Mouse (Mus musculus) lung, embryonic 15.5 days (tissue): ENCODE results near the gene Naa40. TPM values are rescaled to one million over a fixed set of nuclear protein-coding genes. Genes with fewer than 3 reads are reported as not detected.
A peak's percentile ranks its signal among the peaks of the same experiment; 100 is the strongest.

ENCODE experiments used
- ATAC-seq: fragments of 200-750 bp; cut with Nextera tagmentation; 2 replicates; pipeline ENCODE4 v1.8.0; 2017; ENCODE audit warnings: moderate number of reproducible peaks, borderline replicate concordance; ENCODE audit not compliant: low FRiP score, low TSS enrichment; ENCODE audit errors: extremely low read depth
- H3K27ac ChIP-seq: fragments of 300-500 bp; sonication (generic); 2 replicates; pipeline ENCODE4 v1.5.1; 2015; ENCODE audit warnings: moderate library complexity, mild to moderate bottlenecking, inconsistent platforms
- H3K27me3 ChIP-seq: fragments of 300-500 bp; sonication (generic); 2 replicates; pipeline ENCODE4 v1.6.1; 2015; ENCODE audit warnings: inconsistent platforms
- H3K36me3 ChIP-seq: fragments of 300-500 bp; sonication (generic); 2 replicates; pipeline ENCODE4 v1.6.1; 2015; ENCODE audit warnings: inconsistent platforms
- H3K4me1 ChIP-seq: fragments of 300-500 bp; sonication (generic); 2 replicates; pipeline ENCODE4 v1.6.1; 2015; ENCODE audit warnings: inconsistent platforms
- H3K4me2 ChIP-seq: fragments of 300-500 bp; sonication (generic); 2 replicates; pipeline ENCODE4 v1.6.1; 2015; ENCODE audit warnings: inconsistent platforms, mild to moderate bottlenecking, moderate library complexity
- H3K4me3 ChIP-seq: fragments of 300-500 bp; sonication (generic); 2 replicates; pipeline ENCODE4 v1.5.1; 2015; ENCODE audit warnings: mild to moderate bottlenecking, inconsistent platforms
- H3K9ac ChIP-seq: fragments of 300-500 bp; sonication (generic); 2 replicates; pipeline ENCODE4 v1.6.1; 2015; ENCODE audit warnings: inconsistent platforms
- H3K9me3 ChIP-seq: fragments of 300-500 bp; sonication (generic); 2 replicates; pipeline ENCODE4 v1.6.1; 2016; ENCODE audit warnings: inconsistent platforms
- WGBS: fragments of 180-500 bp; shearing (Covaris S2); methylation state at CpG from one replicate; pipeline ENCODE4 v1.1.7; 2015; 5-methylcytosine and 5-hydroxymethylcytosine counted together
- polyA plus RNA-seq: library from polyadenylated mRNA; unstranded; fragments of >200 nt; fragmentation: Nextera tagmentation; extraction: Ambion mirVana; gene quantifications from 2 replicates; pipeline ENCODE4 v1.2.1, GENCODE M21; 2015

The Naa40 gene
- polyA plus RNA-seq, 1 experiment from 2014 or later, result 61.5 TPM

GRCm38 (mm10) chr19:7205753-7206736, 34.9 kb downstream of the Naa40 start, which contains the start of gene Otub1:
TSS of gene Otub1 (minus strand) at chr19:7206316.
- under 1% methylated on average over 69 of the region's 79 CpGs for WGBS
- peak within 1 kb of the TSS; percentile 72 for H3K4me2 ChIP-seq

GRCm38 (mm10) chr19:7205326-7205725, 35.7 kb downstream of the Naa40 start:
- peak overlapping the region; percentile 81 for H3K4me3 ChIP-seq
- H3K9me3 ChIP-seq, result no peaks in the 10 kb centered on the region
- WGBS, result 18% methylated on average over 7 of the region's 7 CpGs
- H3K9ac ChIP-seq, result peak overlapping the region; percentile 80
- H3K36me3 ChIP-seq, result peaks cover 38% of the 10 kb centered on the region
- peak overlapping the region; percentile 72 for H3K4me2 ChIP-seq
- H3K27ac ChIP-seq, result peak overlapping the region; percentile 97
- no peaks in the 10 kb centered on the region for H3K27me3 ChIP-seq
- H3K4me1 ChIP-seq, result peaks cover 18% of the 10 kb centered on the region
- no peak for ATAC-seq

More at GRCm38 (mm10) chr19:7205753-7206736, 34.9 kb downstream of the Naa40 start, which contains the start of gene Otub1:
- Histone ChIP-seq H3K36me3 (peaks cover 31% of the 10 kb centered on the region), H3K27me3 (no peaks in the 10 kb centered on the region), H3K4me3 (peak within 1 kb of the TSS; percentile 81), H3K27ac (peak within 1 kb of the TSS; percentile 97), H3K9me3 (no peaks in the 10 kb centered on the region), H3K4me1 (peaks cover 18% of the 10 kb centered on the region), H3K9ac (peak within 1 kb of the TSS; percentile 80)
- peak; percentile 97 for ATAC-seq

DNA sequence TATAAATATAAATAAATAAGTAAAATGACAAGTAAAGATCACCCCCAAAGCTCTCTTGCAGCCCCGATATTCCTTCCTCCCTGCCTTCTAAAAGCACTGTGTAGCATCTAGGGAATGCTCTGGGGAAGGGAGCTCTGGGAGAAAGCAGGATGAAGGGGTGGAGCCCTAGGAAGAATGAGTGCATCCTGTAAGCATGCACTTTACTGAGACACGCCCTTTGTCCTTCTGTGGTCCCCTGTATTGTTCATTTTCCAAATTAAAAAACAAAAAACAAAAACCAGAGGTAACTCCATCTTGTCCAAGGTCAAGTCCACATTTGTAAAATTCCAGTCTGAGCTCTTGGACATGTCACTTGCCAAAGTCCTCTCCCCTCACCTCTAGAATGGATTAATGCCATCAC, 36.1 kb downstream of the Naa40 start:
- H3K9ac ChIP-seq, result peak overlapping the region; percentile 80
- WGBS, result 62% methylated on average over 2 of the region's 2 CpGs
- no peaks in the 10 kb centered on the region for H3K27me3 ChIP-seq
- H3K4me2 ChIP-seq, result peak overlapping the region; percentile 72
- H3K36me3 ChIP-seq, result peaks cover 43% of the 10 kb centered on the region
- no peak overlapping the region for H3K27ac ChIP-seq
- no peaks in the 10 kb centered on the region for H3K9me3 ChIP-seq
- H3K4me3 ChIP-seq, result peak overlapping the region; percentile 81
- H3K4me1 ChIP-seq, result peaks cover 18% of the 10 kb centered on the region
- ATAC-seq, result no peak

GRCm38 (mm10) chr19:7200427-7200826, 40.6 kb downstream of the Naa40 start:
- H3K36me3 ChIP-seq, result peaks cover 70% of the 10 kb centered on the region
- no peak overlapping the region for H3K27ac ChIP-seq
- WGBS, result 50% methylated on average over 1 of the region's 1 CpGs
- no peak for ATAC-seq
- no peak overlapping the region for H3K4me2 ChIP-seq
- H3K27me3 ChIP-seq, result no peaks in the 10 kb centered on the region
- no peaks in the 10 kb centered on the region for H3K9me3 ChIP-seq
- H3K9ac ChIP-seq, result no peak overlapping the region
- H3K4me1 ChIP-seq, result peaks cover 27% of the 10 kb centered on the region
- H3K4me3 ChIP-seq, result no peak overlapping the region

GRCm38 (mm10) chr19:7199089-7199488, 41.9 kb downstream of the Naa40 start:
- Histone ChIP-seq H3K27me3 (no peaks in the 10 kb centered on the region), H3K4me3 (no peak overlapping the region), H3K4me1 (peaks cover 15% of the 10 kb centered on the region), H3K9ac (no peak overlapping the region), H3K36me3 (peaks cover 66% of the 10 kb centered on the region), H3K27ac (no peak overlapping the region), H3K4me2 (no peak overlapping the region), H3K9me3 (no peaks in the 10 kb centered on the region)
- 87% methylated on average over 13 of the region's 13 CpGs for WGBS
- ATAC-seq, result no peak

DNA sequence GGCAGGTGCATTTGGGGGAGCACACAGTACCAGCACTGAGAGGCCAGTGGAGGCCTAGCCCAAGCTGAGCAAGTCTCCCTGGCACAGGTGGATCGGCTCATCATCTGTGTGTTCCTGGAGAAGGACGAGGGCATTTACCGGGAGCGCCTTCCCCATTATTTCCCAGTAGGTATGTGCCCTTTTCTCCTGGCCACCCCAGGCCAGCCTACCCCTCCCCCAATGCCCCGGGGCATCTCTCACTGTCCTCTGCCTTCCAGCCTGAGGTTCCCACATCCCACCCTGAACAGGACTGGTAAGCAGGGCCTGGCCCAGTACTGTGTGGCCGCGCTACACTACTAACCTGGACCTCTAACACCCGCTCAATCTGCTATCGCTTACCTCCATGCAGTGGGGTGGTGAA, 43.5 kb downstream of the Naa40 start:
- no peaks in the 10 kb centered on the region for H3K9me3 ChIP-seq
- no peak overlapping the region for H3K4me2 ChIP-seq
- no peak overlapping the region for H3K9ac ChIP-seq
- no peak overlapping the region for H3K4me3 ChIP-seq
- ATAC-seq, result no peak
- WGBS, result 81% methylated on average over 9 of the region's 9 CpGs
- peaks cover 49% of the 10 kb centered on the region for H3K36me3 ChIP-seq
- H3K27ac ChIP-seq, result no peak overlapping the region
- H3K4me1 ChIP-seq, result peaks cover 14% of the 10 kb centered on the region
- no peaks in the 10 kb centered on the region for H3K27me3 ChIP-seq

GRCm38 (mm10) chr19:7196741-7197270, 44.2 kb downstream of the Naa40 start:
- H3K4me1 ChIP-seq, result peaks cover 14% of the 10 kb centered on the region
- H3K9me3 ChIP-seq, result no peaks in the 10 kb centered on the region
- H3K36me3 ChIP-seq, result peaks cover 46% of the 10 kb centered on the region
- no peak overlapping the region for H3K4me2 ChIP-seq
- H3K27me3 ChIP-seq, result no peaks in the 10 kb centered on the region
- WGBS, result 18% methylated on average over 17 of the region's 17 CpGs
- no peak overlapping the region for H3K9ac ChIP-seq
- no peak overlapping the region for H3K4me3 ChIP-seq
- ATAC-seq, result peak; percentile 62
- no peak overlapping the region for H3K27ac ChIP-seq

GRCm38 (mm10) chr19:7195900-7196728, 44.9 kb downstream of the Naa40 start:
- H3K4me2 ChIP-seq, result no peak overlapping the region
- no peak overlapping the region for H3K9ac ChIP-seq
- H3K27ac ChIP-seq, result no peak overlapping the region

GRCm38 (mm10) chr19:7192561-7192967, 48.4 kb downstream of the Naa40 start:
- Histone ChIP-seq H3K36me3 (peaks cover 5% of the 10 kb centered on the region; the same call in 1 of the 2 replicates), H3K9me3 (no peaks in the 10 kb centered on the region), H3K4me3 (no peak overlapping the region), H3K4me2 (no peak overlapping the region), H3K27ac (no peak overlapping the region), H3K4me1 (peaks cover 14% of the 10 kb centered on the region), H3K9ac (no peak overlapping the region), H3K27me3 (peaks cover 4% of the 10 kb centered on the region; the same call in 1 of the 2 replicates)
- no peak for ATAC-seq
- WGBS, result 50% methylated on average over 2 of the region's 2 CpGs

More at GRCm38 (mm10) chr19:7195900-7196728, 44.9 kb downstream of the Naa40 start:
- no peak overlapping the region for H3K4me3 ChIP-seq
- 13% methylated on average over 33 of the region's 33 CpGs for WGBS
- peaks cover 3% of the 10 kb centered on the region; the same call in 1 of the 2 replicates for H3K27me3 ChIP-seq
- H3K9me3 ChIP-seq, result no peaks in the 10 kb centered on the region
- H3K36me3 ChIP-seq, result peaks cover 40% of the 10 kb centered on the region
- peaks cover 14% of the 10 kb centered on the region for H3K4me1 ChIP-seq
- ATAC-seq, result peak; percentile 36; the same call in 1 of the 2 replicates

- ATAC-seq, result no peak
- Histone ChIP-seq H3K4me3 (no peak overlapping the region), H3K27me3 (peaks cover 4% of the 10 kb centered on the region; the same call in 1 of the 2 replicates), H3K36me3 (no peaks in the 10 kb centered on the region), H3K27ac (no peak overlapping the region), H3K9me3 (no peaks in the 10 kb centered on the region), H3K4me1 (peaks cover 6% of the 10 kb centered on the region), H3K4me2 (no peak overlapping the region), H3K9ac (no peak overlapping the region)
- WGBS, result 33% methylated on average over 6 of the region's 6 CpGs
Observed at GRCm38 (mm10) chr19:7191639-7192038, 49.3 kb downstream of the Naa40 start.

DNA sequence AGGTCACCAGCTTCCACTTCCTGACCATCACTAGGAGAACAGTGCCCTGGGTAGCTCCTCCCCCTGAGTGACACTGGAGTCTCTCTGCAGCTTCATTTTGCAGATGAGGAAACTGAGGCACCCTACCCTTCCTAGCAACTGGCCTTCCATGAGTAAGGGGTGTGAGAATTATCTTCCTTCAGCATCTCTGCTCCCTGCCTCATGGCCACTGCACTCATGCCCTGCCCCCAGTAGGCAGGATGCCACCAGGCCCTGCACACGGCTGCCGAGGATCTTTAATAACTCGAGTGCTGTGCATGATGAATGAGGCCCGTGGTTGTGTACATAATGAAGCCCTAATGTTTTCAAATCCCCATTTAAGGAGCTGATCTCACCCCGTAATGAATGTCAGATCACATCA, 50.0 kb downstream of the Naa40 start:
- Histone ChIP-seq H3K9ac (no peak overlapping the region), H3K4me2 (no peak overlapping the region), H3K27ac (no peak overlapping the region), H3K27me3 (peaks cover 10% of the 10 kb centered on the region), H3K9me3 (no peaks in the 10 kb centered on the region), H3K4me1 (peaks cover 2% of the 10 kb centered on the region; the same call in 1 of the 2 replicates), H3K36me3 (no peaks in the 10 kb centered on the region), H3K4me3 (no peak overlapping the region)
- 21% methylated on average over 5 of the region's 5 CpGs for WGBS
- ATAC-seq, result no peak
